Mouse (Mus musculus) erythroblast, embryonic 14.5 days (primary cell): Measurements from ENCODE around the gene Vwa7. TPM values are rescaled to one million over a fixed set of nuclear protein-coding genes. Genes with fewer than 3 reads are reported as not detected.
"Not testable (repeated sequence)": the region's sequence is repeated elsewhere in the genome, so short reads cannot be mapped to it uniquely, and the experiment has no call there.

Experiments used
- H3K27me3 ChIP-seq: 2 replicates; pipeline ENCODE4 v1.6.1; 2012; ENCODE audit warnings: inconsistent platforms; ENCODE audit not compliant: control insufficient read depth
- H3K36me3 ChIP-seq: 2 replicates; pipeline ENCODE4 v1.6.1; 2012; ENCODE audit warnings: mild to moderate bottlenecking, inconsistent platforms; ENCODE audit not compliant: control insufficient read depth
- H3K4me1 ChIP-seq: 2 replicates; pipeline ENCODE4 v1.6.1; 2012; ENCODE audit warnings: inconsistent platforms; ENCODE audit not compliant: control insufficient read depth
- H3K4me3 ChIP-seq: replicated peaks from 2 replicates; pipeline ENCODE3; 2012; ENCODE audit warnings: moderate library complexity, mild to moderate bottlenecking, inconsistent platforms
- H3K9me3 ChIP-seq: 2 replicates; pipeline ENCODE4 v1.6.1; 2012; ENCODE audit warnings: low read length, inconsistent platforms, mixed read lengths; ENCODE audit not compliant: control insufficient read depth
- GATA1 ChIP-seq: IDR thresholded peaks from 2 replicates; pipeline ENCODE4 v1.6.1; 2012; ENCODE audit warnings: low read length, inconsistent platforms, mixed read lengths
- TAL1 ChIP-seq: IDR thresholded peaks from 3 replicates; pipeline ENCODE4 v1.6.1; 2012; ENCODE audit warnings: low read length, inconsistent platforms, mixed read lengths
- polyA plus RNA-seq: library from polyadenylated mRNA; stranded (reverse); fragments of >175 nt; gene quantifications from 2 replicates; pipeline ENCODE4 v1.2.3, GENCODE M21; 2012

Vwa7 gene
- polyA plus RNA-seq, result 0.01 TPM in 2 replicates

GRCm38 (mm10) chr17:35016376-35016775 is at the start of gene Vwa7:
TSS of gene Vwa7 (plus strand) at chr17:35016579.
- no peak for TF ChIP-seq TAL1
- TF ChIP-seq GATA1, result no peak
- H3K4me1 ChIP-seq, result peaks cover 34% of the 10 kb centered on the region
- no peaks in the 10 kb centered on the region for H3K9me3 ChIP-seq
- H3K36me3 ChIP-seq, result peaks cover 58% of the 10 kb centered on the region
- H3K27me3 ChIP-seq, result no peaks in the 10 kb centered on the region
- no peak within 1 kb of the TSS for H3K4me3 ChIP-seq

- H3K36me3 ChIP-seq, H3K4me3 ChIP-seq, H3K9me3 ChIP-seq, H3K4me1 ChIP-seq: not testable (repeated sequence)
- H3K27me3 ChIP-seq, result peaks cover 76% of the 10 kb centered on the region
These were observed 46.6 kb upstream of the Vwa7 start, which contains the start of gene Gm20481 for GRCm38 (mm10) chr17:34969822-34970221. TSS of gene Gm20481 (plus strand) at chr17:34969912.

GRCm38 (mm10) chr17:34970850-34971249 is 45.5 kb upstream of the Vwa7 start:
- not testable (repeated sequence) for H3K9me3 ChIP-seq, H3K4me3 ChIP-seq, H3K36me3 ChIP-seq, H3K4me1 ChIP-seq
- H3K27me3 ChIP-seq, result peaks cover 66% of the 10 kb centered on the region

- not testable (repeated sequence) for H3K36me3 ChIP-seq
- H3K27me3 ChIP-seq, result peaks cover 60% of the 10 kb centered on the region
These were observed 44.7 kb upstream of the Vwa7 start for GRCm38 (mm10) chr17:34971694-34972068.

GRCm38 (mm10) chr17:34972069-34972749 is 44.2 kb upstream of the Vwa7 start, which contains the start of the genes Hspa1a and Hspa1l:
TSS of gene Hspa1a (minus strand) at chr17:34972156.
TSS of gene Hspa1l (plus strand) at chr17:34972703.
- Histone ChIP-seq H3K27me3 (peaks cover 59% of the 10 kb centered on the region), H3K4me3 (peak within 1 kb of the TSS; percentile 54)
- not testable (repeated sequence) for H3K9me3 ChIP-seq, H3K4me1 ChIP-seq, H3K36me3 ChIP-seq

More at GRCm38 (mm10) chr17:34971694-34972068, 44.7 kb upstream of the Vwa7 start:
- H3K9me3 ChIP-seq, H3K4me3 ChIP-seq, H3K4me1 ChIP-seq: not testable (repeated sequence)

- H3K4me1 ChIP-seq, result peaks cover 18% of the 10 kb centered on the region
- peaks cover 6% of the 10 kb centered on the region for H3K36me3 ChIP-seq
- H3K9me3 ChIP-seq, result peaks cover 4% of the 10 kb centered on the region; the same call in 1 of the 2 replicates
- H3K4me3 ChIP-seq, result no peak overlapping the region
- H3K27me3 ChIP-seq, result peaks cover 25% of the 10 kb centered on the region
- TF ChIP-seq TAL1 (no peak), GATA1 (no peak)
These were observed 40.5 kb upstream of the Vwa7 start for GRCm38 (mm10) chr17:34975581-34976492.

- TF ChIP-seq TAL1, result no peak
- no peak for TF ChIP-seq GATA1
- H3K36me3 ChIP-seq, result peaks cover 6% of the 10 kb centered on the region
- H3K4me1 ChIP-seq, result peaks cover 19% of the 10 kb centered on the region
- peaks cover 4% of the 10 kb centered on the region; the same call in 1 of the 2 replicates for H3K9me3 ChIP-seq
- no peak overlapping the region for H3K4me3 ChIP-seq
- peaks cover 19% of the 10 kb centered on the region for H3K27me3 ChIP-seq
These were observed 39.4 kb upstream of the Vwa7 start for GRCm38 (mm10) chr17:34977000-34977399.

GRCm38 (mm10) chr17:34978239-34978638 is 38.1 kb upstream of the Vwa7 start:
- Histone ChIP-seq H3K36me3 (peaks cover 6% of the 10 kb centered on the region), H3K4me3 (no peak overlapping the region)
- no peak for TF ChIP-seq GATA1
- no peak for TF ChIP-seq TAL1

GRCm38 (mm10) chr17:34979631-34980030 is 36.7 kb upstream of the Vwa7 start:
- TF ChIP-seq TAL1 (no peak), GATA1 (no peak)
- H3K9me3 ChIP-seq, result peaks cover 4% of the 10 kb centered on the region; the same call in 1 of the 2 replicates
- H3K36me3 ChIP-seq, result peaks cover 12% of the 10 kb centered on the region

More at GRCm38 (mm10) chr17:34978239-34978638, 38.1 kb upstream of the Vwa7 start:
- H3K9me3 ChIP-seq, result peaks cover 4% of the 10 kb centered on the region; the same call in 1 of the 2 replicates
- peaks cover 22% of the 10 kb centered on the region for H3K4me1 ChIP-seq
- peaks cover 8% of the 10 kb centered on the region for H3K27me3 ChIP-seq

More at GRCm38 (mm10) chr17:34979631-34980030, 36.7 kb upstream of the Vwa7 start:
- no peak overlapping the region for H3K4me3 ChIP-seq
- no peaks in the 10 kb centered on the region for H3K27me3 ChIP-seq
- peaks cover 28% of the 10 kb centered on the region for H3K4me1 ChIP-seq
